Mouse (Mus musculus) bone marrow macrophage, adult 2 months (primary cell): ENCODE data around the gene Amy1.
"Not testable (repeated sequence)": the region's sequence is repeated elsewhere in the genome, so short reads cannot be mapped to it uniquely, and the experiment has no call there.

Experiments
- CTCF ChIP-seq: IDR thresholded peaks from 2 replicates; pipeline ENCODE4 v1.5.1; 2012; ENCODE audit warnings: low read depth, mild to moderate bottlenecking, low read length, moderate library complexity
- POLR2A ChIP-seq: IDR thresholded peaks from 2 replicates; pipeline ENCODE4 v1.6.1; 2012; ENCODE audit warnings: mild to moderate bottlenecking, low read depth, low read length, borderline replicate concordance

DNA sequence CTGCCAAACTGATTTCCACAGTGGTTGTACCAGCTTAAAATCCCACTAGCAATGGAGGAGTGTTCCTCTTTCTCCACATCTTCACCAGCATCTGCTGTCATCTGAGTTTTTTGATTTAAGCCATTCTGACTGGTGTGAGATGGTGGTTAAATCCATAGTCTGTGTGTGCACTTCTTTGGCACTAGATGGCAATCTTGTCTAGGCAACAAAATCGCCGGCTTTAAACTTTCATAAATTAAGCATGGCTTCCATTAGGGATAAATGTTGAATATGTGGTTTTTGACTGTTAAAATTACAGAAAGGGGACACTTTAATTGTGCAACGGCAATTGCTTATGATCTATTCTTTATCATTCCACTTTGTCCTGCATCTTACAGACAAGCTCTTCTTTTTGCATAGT, 44.9 kb upstream of the Amy1 start:
- not testable (repeated sequence) for TF ChIP-seq CTCF, POLR2A
